Mouse (Mus musculus) bone marrow, adult 2 months (tissue): ENCODE results near the gene Vmn2r12.
"Not testable (repeated sequence)": the region's sequence is repeated elsewhere in the genome, so short reads cannot be mapped to it uniquely, and the experiment has no call there.

ENCODE experiments used
- CTCF ChIP-seq: fragments of 200-500 bp; IDR thresholded peaks from 2 replicates; pipeline ENCODE4 v1.5.1; 2011; ENCODE audit warnings: low read length, control low read depth; ENCODE audit not compliant: control insufficient read depth, insufficient read depth
- POLR2A ChIP-seq: fragments of 200-500 bp; IDR thresholded peaks from 2 replicates; pipeline ENCODE4 v1.6.1; 2011; ENCODE audit warnings: low read depth, mild to moderate bottlenecking, control low read depth, low read length, borderline replicate concordance; ENCODE audit not compliant: control insufficient read depth

- not testable (repeated sequence) for TF ChIP-seq CTCF, POLR2A
These were observed 25.7 kb downstream of the Vmn2r12 start for GRCm38 (mm10) chr5:109072016-109072415.
